Mouse (Mus musculus) megakaryocyte, embryonic 14.5 days (primary cell): ENCODE data around the gene Tgfbr3l. TPM values are rescaled to one million over a fixed set of nuclear protein-coding genes. Genes with fewer than 3 reads are reported as not detected.

Experiments
- H3K27me3 ChIP-seq: replicated peaks from 2 replicates; pipeline ENCODE3; 2012; ENCODE audit warnings: inconsistent platforms
- H3K36me3 ChIP-seq: replicated peaks from 2 replicates; pipeline ENCODE3; 2012; ENCODE audit warnings: low read length, inconsistent platforms, mixed read lengths
- H3K4me1 ChIP-seq: 2 replicates; pipeline ENCODE4 v1.6.1; 2012; ENCODE audit warnings: inconsistent platforms
- H3K4me3 ChIP-seq: replicated peaks from 2 replicates; pipeline ENCODE3; 2012; ENCODE audit warnings: moderate library complexity, mild to moderate bottlenecking, inconsistent platforms
- H3K9me3 ChIP-seq: 2 replicates; pipeline ENCODE4 v1.6.1; 2012; ENCODE audit warnings: inconsistent platforms
- FLI1 ChIP-seq: IDR thresholded peaks from 2 replicates; pipeline ENCODE4 v1.6.1; 2012; ENCODE audit warnings: low read length, inconsistent platforms, mixed read lengths
- GATA1 ChIP-seq: IDR thresholded peaks from 3 replicates; pipeline ENCODE4 v1.6.1; 2012; ENCODE audit warnings: mixed read lengths, low read length, inconsistent platforms, borderline replicate concordance
- polyA plus RNA-seq: library from polyadenylated mRNA; stranded (reverse); fragments of >175 nt; gene quantifications from 2 replicates; pipeline ENCODE4 v1.2.3, GENCODE M21; 2012; ENCODE audit warnings: low replicate concordance; ENCODE audit not compliant: insufficient read depth

Tgfbr3l gene
- polyA plus RNA-seq, 1 experiment = 35.3 TPM

GRCm38 (mm10) chr8:4263105-4263791 lies 15.2 kb downstream of the Tgfbr3l start:
- Histone ChIP-seq H3K36me3 (peaks cover 91% of the 10 kb centered on the region), H3K4me3 (no peak overlapping the region), H3K9me3 (no peaks in the 10 kb centered on the region), H3K4me1 (peaks cover 42% of the 10 kb centered on the region), H3K27me3 (no peaks in the 10 kb centered on the region)
- TF ChIP-seq GATA1 = no peak
- no peak for TF ChIP-seq FLI1

DNA sequence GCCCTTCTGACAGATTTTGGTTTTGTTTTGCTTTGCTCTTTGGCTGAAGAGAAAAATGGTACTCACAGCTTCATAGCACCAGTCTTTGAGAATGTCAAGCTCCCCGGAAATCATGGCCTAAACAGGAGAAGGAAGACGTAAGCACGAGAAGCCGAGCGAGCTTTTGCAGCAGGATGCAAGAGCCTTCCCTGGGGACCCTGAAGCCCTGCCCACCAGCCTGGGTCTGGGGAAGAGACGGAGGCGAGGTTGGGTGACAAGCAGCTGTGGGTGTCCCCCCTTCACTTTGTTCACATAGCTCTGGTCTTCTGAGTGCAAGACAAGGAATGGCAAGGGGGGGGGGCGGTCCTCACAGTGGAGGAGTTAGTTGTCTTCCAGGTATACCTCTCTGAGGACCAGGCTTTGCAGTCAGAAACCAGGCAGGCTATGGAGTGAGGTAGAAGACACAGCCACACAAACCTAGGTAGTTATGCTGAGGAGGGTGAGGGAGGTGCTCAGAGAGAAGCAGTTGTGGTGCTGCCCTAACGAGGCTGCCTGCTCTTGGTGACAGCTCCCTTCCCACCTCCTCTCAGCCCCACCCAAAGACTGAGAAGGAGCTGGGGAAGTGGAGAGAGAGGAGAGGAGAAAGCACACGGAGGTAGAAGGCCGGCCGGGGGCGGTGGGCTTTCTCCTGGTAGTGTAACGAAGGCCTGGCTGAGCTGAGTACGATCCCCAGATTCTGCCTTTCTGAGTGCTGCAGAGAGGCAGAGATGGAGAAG lies 17.3 kb downstream of the Tgfbr3l start:
- peaks cover 100% of the 10 kb centered on the region for H3K36me3 ChIP-seq
- TF ChIP-seq FLI1 = no peak
- no peak for TF ChIP-seq GATA1

GRCm38 (mm10) chr8:4267627-4268026 lies 19.6 kb downstream of the Tgfbr3l start:
- H3K27me3 ChIP-seq = no peaks in the 10 kb centered on the region
- H3K36me3 ChIP-seq = peaks cover 97% of the 10 kb centered on the region
- no peak for TF ChIP-seq FLI1
- no peak for TF ChIP-seq GATA1
- H3K9me3 ChIP-seq = no peaks in the 10 kb centered on the region
- H3K4me1 ChIP-seq = peaks cover 16% of the 10 kb centered on the region
- no peak overlapping the region for H3K4me3 ChIP-seq

More for the DNA sequence above, 17.3 kb downstream of the Tgfbr3l start:
- no peaks in the 10 kb centered on the region for H3K27me3 ChIP-seq
- H3K4me1 ChIP-seq = peaks cover 21% of the 10 kb centered on the region
- H3K4me3 ChIP-seq = no peak overlapping the region
- H3K9me3 ChIP-seq = no peaks in the 10 kb centered on the region

- Histone ChIP-seq H3K27me3 (no peaks in the 10 kb centered on the region), H3K4me1 (peaks cover 18% of the 10 kb centered on the region), H3K4me3 (no peak overlapping the region), H3K9me3 (no peaks in the 10 kb centered on the region), H3K36me3 (peaks cover 94% of the 10 kb centered on the region)
- TF ChIP-seq FLI1 (no peak), GATA1 (no peak)
Measured at GRCm38 (mm10) chr8:4269609-4270008, 21.6 kb downstream of the Tgfbr3l start.

- TF ChIP-seq FLI1 (no peak), GATA1 (no peak)
- H3K9me3 ChIP-seq = no peaks in the 10 kb centered on the region
- H3K36me3 ChIP-seq = peaks cover 35% of the 10 kb centered on the region
- H3K27me3 ChIP-seq = no peaks in the 10 kb centered on the region
- H3K4me1 ChIP-seq = peaks cover 35% of the 10 kb centered on the region
- peak within 1 kb of the TSS; percentile 95 for H3K4me3 ChIP-seq
Measured at GRCm38 (mm10) chr8:4275275-4276110, 27.5 kb downstream of the Tgfbr3l start, which contains the start of gene Timm44. Gene Timm44, minus strand, starts transcription at chr8:4275913.

DNA sequence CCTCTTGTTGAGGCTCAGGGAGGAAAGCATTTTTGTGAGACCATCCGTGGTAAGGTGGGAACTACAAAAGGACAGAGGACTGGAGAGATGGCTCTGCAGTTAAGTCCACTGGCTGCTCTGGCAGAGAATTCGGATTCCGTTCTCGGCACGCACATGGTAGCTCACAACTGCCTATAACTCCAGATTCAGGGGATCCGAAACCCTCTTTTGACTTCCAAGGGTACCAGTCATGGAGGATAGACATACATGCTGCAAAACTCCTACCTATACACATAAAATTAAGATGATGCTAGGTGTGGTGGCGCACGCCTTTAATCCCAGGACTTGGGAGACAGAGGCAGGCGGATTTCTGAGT lies 28.1 kb downstream of the Tgfbr3l start:
- no peaks in the 10 kb centered on the region for H3K9me3 ChIP-seq
- TF ChIP-seq GATA1 (no peak), FLI1 (no peak)
- H3K4me1 ChIP-seq = peaks cover 37% of the 10 kb centered on the region
- peak overlapping the region; percentile 95 for H3K4me3 ChIP-seq
- H3K27me3 ChIP-seq = no peaks in the 10 kb centered on the region
- peaks cover 31% of the 10 kb centered on the region for H3K36me3 ChIP-seq

GRCm38 (mm10) chr8:4292738-4293137 lies 44.7 kb downstream of the Tgfbr3l start:
- TF ChIP-seq GATA1 (no peak), FLI1 (no peak)
- no peaks in the 10 kb centered on the region for H3K27me3 ChIP-seq
- no peaks in the 10 kb centered on the region for H3K9me3 ChIP-seq
- H3K36me3 ChIP-seq = peaks cover 100% of the 10 kb centered on the region
- peaks cover 1% of the 10 kb centered on the region for H3K4me1 ChIP-seq
- H3K4me3 ChIP-seq = no peak overlapping the region

DNA sequence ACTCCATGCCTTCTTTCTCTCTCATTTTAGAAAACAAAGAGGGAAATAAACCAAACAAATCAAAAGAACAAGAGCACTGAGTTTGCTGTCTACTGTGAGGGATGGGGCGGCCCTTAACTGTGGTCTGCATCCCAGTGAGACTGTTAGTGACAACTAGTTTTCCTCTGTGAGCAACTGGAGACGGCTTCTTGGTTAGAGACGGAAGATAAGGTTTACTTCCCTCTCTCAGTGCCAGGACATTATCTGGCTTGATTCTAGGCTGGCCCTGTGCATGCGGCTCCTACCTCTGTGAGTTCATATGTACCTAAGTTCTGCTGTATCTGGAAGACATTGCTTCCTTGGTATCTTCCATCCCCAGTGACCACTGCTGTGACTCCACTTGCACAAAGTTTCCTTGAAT lies 49.8 kb downstream of the Tgfbr3l start:
- H3K4me3 ChIP-seq = no peak overlapping the region
- no peaks in the 10 kb centered on the region for H3K9me3 ChIP-seq
- no peaks in the 10 kb centered on the region for H3K27me3 ChIP-seq
- peaks cover 38% of the 10 kb centered on the region for H3K4me1 ChIP-seq
- H3K36me3 ChIP-seq = peaks cover 97% of the 10 kb centered on the region
- TF ChIP-seq FLI1 (no peak), GATA1 (no peak)

Other genes with a start within 250 kb of the Tgfbr3l start
- gene Cd209f, start 142.4 kb upstream of the Tgfbr3l start, polyA plus RNA-seq = not detected in 2 replicates
- not detected in 2 replicates for gene Cd209g, start 114.1 kb upstream of the Tgfbr3l start, polyA plus RNA-seq
- 12.6 and 12.9 TPM in 2 replicates for gene Evi5l, start 81.6 kb upstream of the Tgfbr3l start, polyA plus RNA-seq
- 0.22 TPM in 1 of 2 replicates, not detected in the other for gene Prr36, start 30.8 kb upstream of the Tgfbr3l start, polyA plus RNA-seq
- not detected in 2 replicates for gene Lrrc8e, start 21.4 kb upstream of the Tgfbr3l start, polyA plus RNA-seq
- 92.1 and 123 TPM in 2 replicates for gene Map2k7, start 9.5 kb upstream of the Tgfbr3l start, polyA plus RNA-seq
- gene Gm49320, start 9.3 kb upstream of the Tgfbr3l start, polyA plus RNA-seq = 12.4 TPM in 1 of 2 replicates, not detected in the other
- 62.0 and 69.9 TPM in 2 replicates for gene Snapc2, start 4.9 kb downstream of the Tgfbr3l start, polyA plus RNA-seq
- 4.9 and 6.9 TPM in 2 replicates for gene Ctxn1, start 11.1 kb downstream of the Tgfbr3l start, polyA plus RNA-seq
- gene Timm44, start 27.7 kb downstream of the Tgfbr3l start, polyA plus RNA-seq = 14.2 and 43.5 TPM in 2 replicates
- 3.3 TPM in 1 of 2 replicates, not detected in the other for gene Ccl25, start 77.0 kb downstream of the Tgfbr3l start, polyA plus RNA-seq
- 25.6 and 41.2 TPM in 2 replicates for gene Elavl1, start 77.2 kb downstream of the Tgfbr3l start, polyA plus RNA-seq
- gene Cers4, start 244.8 kb downstream of the Tgfbr3l start, polyA plus RNA-seq = 2.4 TPM in 1 of 2 replicates, not detected in the other